Mouse (Mus musculus) embryonic facial prominence, embryonic 11.5 days (tissue): ENCODE results near the gene Nt5dc3. TPM values are rescaled to one million over a fixed set of nuclear protein-coding genes. Genes with fewer than 3 reads are reported as not detected.

Source experiments
- ATAC-seq: fragments of 200-750 bp; cut with Nextera tagmentation; replicated peaks from 2 replicates; pipeline ENCODE4 v1.8.0; 2017; ENCODE audit warnings: low read depth; ENCODE audit not compliant: insufficient number of reproducible peaks, low FRiP score, low TSS enrichment
- DNase-seq: peaks from one replicate; pipeline ENCODE4 v3.0.0-alpha.2; 2015; ENCODE audit warnings: low spot score
- H3K27ac ChIP-seq: fragments of 300-500 bp; sonication (generic); replicated peaks from 2 replicates; pipeline ENCODE4 v1.5.1; 2014; ENCODE audit warnings: mild to moderate bottlenecking, low read depth, low read length, control low read depth
- H3K27me3 ChIP-seq: fragments of 300-500 bp; sonication (generic); 2 replicates; pipeline ENCODE4 v1.6.1; 2014; ENCODE audit warnings: mild to moderate bottlenecking, low read length, moderate library complexity, mixed read lengths; ENCODE audit not compliant: control insufficient read depth, insufficient read depth
- H3K36me3 ChIP-seq: fragments of 300-500 bp; sonication (generic); replicated peaks from 2 replicates; pipeline ENCODE4 v1.6.1; 2014; ENCODE audit warnings: low read depth, mild to moderate bottlenecking, low read length, moderate library complexity, mixed read lengths; ENCODE audit not compliant: control insufficient read depth, insufficient read depth
- H3K4me1 ChIP-seq: fragments of 300-500 bp; sonication (generic); 2 replicates; pipeline ENCODE4 v1.6.1; 2014; ENCODE audit warnings: low read length, mixed read lengths; ENCODE audit not compliant: control insufficient read depth, insufficient read depth
- H3K4me2 ChIP-seq: fragments of 300-500 bp; sonication (generic); 2 replicates; pipeline ENCODE4 v1.6.1; 2014; ENCODE audit warnings: low read depth, mild to moderate bottlenecking, control low read depth, low read length, moderate library complexity
- H3K4me3 ChIP-seq: fragments of 300-500 bp; sonication (generic); 2 replicates; pipeline ENCODE4 v1.5.1; 2014; ENCODE audit warnings: low read depth, low read length, control low read depth
- H3K9ac ChIP-seq: fragments of 300-500 bp; sonication (generic); replicated peaks from 2 replicates; pipeline ENCODE4 v1.6.1; 2014; ENCODE audit warnings: mild to moderate bottlenecking, control low read depth, low read length
- H3K9me3 ChIP-seq: fragments of 300-500 bp; sonication (generic); replicated peaks from 2 replicates; pipeline ENCODE4 v1.6.1; 2016; ENCODE audit warnings: mild to moderate bottlenecking, low read length, inconsistent platforms, mixed read lengths; ENCODE audit not compliant: control insufficient read depth
- WGBS: fragments of 180-500 bp; shearing (Covaris S2); extraction: QIAGEN DNeasy Blood & Tissue Kit; methylation state at CpG from one replicate; pipeline ENCODE4 v1.1.7; 2014; 5-methylcytosine and 5-hydroxymethylcytosine counted together
- polyA plus RNA-seq: library from polyadenylated mRNA; unstranded; fragments of >200 nt; fragmentation: Nextera tagmentation; extraction: Ambion mirVana; gene quantifications from 2 replicates; pipeline ENCODE4 v1.2.1, GENCODE M21; 2014

Gene Nt5dc3
- polyA plus RNA-seq, 1 experiment from 2014 or later, result 1.6 TPM

GRCm38 (mm10) chr10:86872591-86872990 lies 93.8 kb downstream of the Nt5dc3 start:
- Histone ChIP-seq H3K4me2 (no peak overlapping the region), H3K27ac (no peak overlapping the region), H3K36me3 (no peaks in the 10 kb centered on the region), H3K4me1 (no peaks in the 10 kb centered on the region), H3K4me3 (no peak overlapping the region), H3K9me3 (no peaks in the 10 kb centered on the region), H3K27me3 (no peaks in the 10 kb centered on the region), H3K9ac (no peak overlapping the region)
- ATAC-seq, result no peak
- DNase-seq, result no peak
- WGBS, result 77% methylated on average over 5 of the region's 5 CpGs

- no peaks in the 10 kb centered on the region for H3K27me3 ChIP-seq
- 85% methylated on average over 7 of the region's 7 CpGs for WGBS
- ATAC-seq, result no peak
Measured at GRCm38 (mm10) chr10:86878721-86879120, 99.9 kb downstream of the Nt5dc3 start.

GRCm38 (mm10) chr10:86880071-86880806 lies 101.4 kb downstream of the Nt5dc3 start:
- Histone ChIP-seq H3K4me1 (no peaks in the 10 kb centered on the region), H3K27ac (no peak overlapping the region), H3K4me2 (no peak overlapping the region), H3K27me3 (no peaks in the 10 kb centered on the region), H3K9ac (no peak overlapping the region), H3K36me3 (no peaks in the 10 kb centered on the region), H3K4me3 (no peak overlapping the region), H3K9me3 (no peaks in the 10 kb centered on the region)
- 59% methylated on average over 5 of the region's 5 CpGs for WGBS
- DNase-seq (no peak), ATAC-seq (no peak)

More at GRCm38 (mm10) chr10:86878721-86879120, 99.9 kb downstream of the Nt5dc3 start:
- no peaks in the 10 kb centered on the region for H3K36me3 ChIP-seq
- H3K9ac ChIP-seq, result no peak overlapping the region
- H3K27ac ChIP-seq, result no peak overlapping the region
- H3K9me3 ChIP-seq, result no peaks in the 10 kb centered on the region
- no peaks in the 10 kb centered on the region for H3K4me1 ChIP-seq
- H3K4me2 ChIP-seq, result no peak overlapping the region
- H3K4me3 ChIP-seq, result no peak overlapping the region
- no peak for DNase-seq

- Histone ChIP-seq H3K27ac (no peak overlapping the region), H3K27me3 (no peaks in the 10 kb centered on the region), H3K4me1 (no peaks in the 10 kb centered on the region), H3K9ac (no peak overlapping the region), H3K9me3 (no peaks in the 10 kb centered on the region), H3K4me2 (no peak overlapping the region), H3K4me3 (no peak overlapping the region), H3K36me3 (no peaks in the 10 kb centered on the region)
- ATAC-seq (no peak), DNase-seq (no peak)
Measured at GRCm38 (mm10) chr10:86881448-86881847, 102.6 kb downstream of the Nt5dc3 start.

- Histone ChIP-seq H3K9me3 (no peaks in the 10 kb centered on the region), H3K27ac (no peak overlapping the region), H3K27me3 (no peaks in the 10 kb centered on the region), H3K9ac (no peak overlapping the region), H3K36me3 (no peaks in the 10 kb centered on the region), H3K4me1 (no peaks in the 10 kb centered on the region), H3K4me3 (no peak overlapping the region), H3K4me2 (no peak overlapping the region)
- ATAC-seq (no peak), DNase-seq (no peak)
- 87% methylated on average over 1 of the region's 1 CpGs for WGBS
Measured at GRCm38 (mm10) chr10:86886434-86886833, 107.6 kb downstream of the Nt5dc3 start.

Other genes starting within 250 kb of the Nt5dc3 start
- 577 and 673 TPM in 2 replicates for gene Hsp90b1, start 73.5 kb upstream of the Nt5dc3 start, polyA plus RNA-seq
- 1.6 and 2.0 TPM in 2 replicates for gene Ttc41, start 73.2 kb upstream of the Nt5dc3 start, polyA plus RNA-seq
- gene Gm49358, start 15.0 kb upstream of the Nt5dc3 start, polyA plus RNA-seq, result 0.24 and 0.31 TPM in 2 replicates
- 0.18 and 0.29 TPM in 2 replicates for gene Stab2, start 229.0 kb downstream of the Nt5dc3 start, polyA plus RNA-seq